Mouse (Mus musculus): ENCODE measurements around the gene 4930562C15Rik.

4930562C15Rik gene

DNA sequence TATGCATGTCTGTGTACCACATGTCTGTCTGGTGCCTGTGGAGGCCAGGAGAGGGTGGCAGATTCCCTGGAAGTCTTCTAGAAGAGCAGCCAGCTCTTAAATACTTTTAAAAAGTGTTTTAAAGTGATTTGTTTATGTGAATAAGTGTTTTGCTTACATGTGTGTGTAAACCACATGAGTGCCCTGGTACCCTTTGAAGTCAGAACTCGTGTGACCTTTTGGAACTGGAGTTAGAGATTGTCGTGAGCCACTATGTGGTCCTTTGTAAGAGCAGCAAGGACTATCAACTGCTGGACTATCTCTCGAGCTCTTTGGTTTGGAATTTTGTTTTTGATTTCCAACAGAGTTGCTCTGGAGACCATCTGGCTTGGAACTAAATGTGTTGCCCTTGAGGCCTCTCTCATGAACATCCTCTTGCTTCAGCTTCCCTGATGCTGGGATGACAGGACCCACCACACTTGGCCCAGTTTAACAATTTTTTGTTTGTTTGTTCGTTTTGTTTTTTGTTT, 55.0 kb downstream of the 4930562C15Rik start:
- DNase-seq (ENCODE audit: low spot score), result no peak

DNA sequence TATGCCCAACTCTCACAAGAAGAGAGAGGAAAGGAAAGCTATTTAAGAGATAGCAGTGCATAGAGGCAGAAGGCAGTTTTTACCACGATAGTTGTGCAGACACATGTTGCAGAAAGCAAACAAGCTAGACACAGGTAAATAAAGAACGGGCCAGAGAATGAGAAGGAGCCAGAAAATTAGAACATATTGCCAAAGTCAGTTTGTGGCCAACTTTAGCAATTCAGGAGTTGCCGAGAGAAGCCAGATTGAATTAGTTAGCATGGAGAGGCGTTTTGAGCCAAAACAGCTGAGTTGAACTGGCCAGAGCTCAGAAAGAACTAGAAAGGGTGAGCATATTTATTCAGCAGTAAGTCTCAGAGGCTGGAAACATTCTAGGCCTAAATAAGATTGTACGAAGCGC, 57.0 kb downstream of the 4930562C15Rik start:
- no peak for DNase-seq (ENCODE audit: low spot score)

DNA sequence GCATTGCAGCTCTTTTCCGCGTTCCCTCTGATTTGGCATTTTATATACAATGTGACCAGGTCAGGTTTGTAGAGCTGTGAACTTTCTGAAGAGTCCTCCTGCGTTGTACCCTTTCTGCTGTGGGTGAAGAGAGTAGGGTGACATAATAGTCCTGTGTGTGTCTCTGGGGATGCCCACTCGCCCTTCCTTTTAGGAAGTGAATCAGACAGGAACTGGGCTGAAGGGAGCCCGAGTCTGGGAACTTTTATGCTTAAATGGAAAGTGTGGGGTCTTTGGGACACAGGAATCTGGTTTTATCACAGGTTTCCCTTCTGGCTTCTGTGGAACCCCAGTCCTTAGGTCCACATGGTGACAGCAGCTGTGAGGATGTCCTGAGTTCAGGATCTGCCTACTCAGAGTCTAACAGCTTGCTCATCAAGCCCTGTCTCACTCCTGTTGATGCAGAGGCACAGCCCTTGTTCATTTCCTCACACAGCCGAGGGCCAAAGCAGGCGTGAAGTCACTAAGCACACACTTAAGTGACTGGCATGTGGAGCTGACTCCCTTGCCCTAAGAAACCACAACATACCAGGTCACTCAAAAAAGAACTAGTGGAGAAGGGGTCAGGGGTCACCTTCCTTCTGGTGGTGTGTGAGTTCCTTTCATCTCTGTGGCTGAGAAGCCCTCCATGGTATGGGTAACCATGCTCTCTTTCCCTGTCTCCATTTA, 59.1 kb downstream of the 4930562C15Rik start:
- peak; percentile 70 for DNase-seq (ENCODE audit: low spot score)

DNA sequence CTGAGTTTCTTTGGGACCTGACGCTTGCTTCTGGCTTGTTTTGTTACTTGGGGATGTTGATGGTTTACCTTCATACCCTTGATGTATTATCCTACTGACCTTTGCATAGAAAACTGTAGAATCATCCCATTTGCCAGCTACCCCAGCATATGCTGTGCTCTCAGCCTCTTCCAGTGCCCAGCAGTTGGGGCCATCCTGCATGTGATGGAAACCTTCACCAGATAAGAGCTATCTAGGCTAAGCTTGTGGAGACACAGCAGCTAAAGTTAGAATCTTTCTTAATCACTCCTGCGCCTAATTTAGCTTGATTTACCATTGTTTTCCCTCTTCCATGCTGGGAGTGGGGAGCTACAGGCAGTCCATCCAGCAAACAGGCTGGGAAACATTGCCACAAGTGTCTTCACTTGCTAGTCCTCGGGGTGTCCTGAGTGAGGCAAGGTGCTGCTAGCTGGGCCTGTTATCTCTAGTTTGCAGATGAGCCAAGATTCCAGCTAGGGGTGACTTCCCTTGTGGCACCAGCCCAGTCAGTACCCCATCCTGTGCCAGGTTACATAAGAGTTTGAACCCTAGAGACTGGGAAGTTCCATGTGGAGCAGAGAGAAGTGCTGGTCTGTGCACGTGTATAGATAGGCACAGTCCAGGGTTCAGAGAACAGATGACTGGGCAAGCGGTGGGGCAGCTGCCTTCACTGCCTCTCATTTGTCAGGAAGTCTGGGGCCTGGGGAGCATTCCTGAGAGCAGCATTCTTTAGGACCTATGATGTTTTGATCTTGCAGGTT, 61.2 kb downstream of the 4930562C15Rik start:
- DNase-seq (ENCODE audit: low spot score), result no peak

DNA sequence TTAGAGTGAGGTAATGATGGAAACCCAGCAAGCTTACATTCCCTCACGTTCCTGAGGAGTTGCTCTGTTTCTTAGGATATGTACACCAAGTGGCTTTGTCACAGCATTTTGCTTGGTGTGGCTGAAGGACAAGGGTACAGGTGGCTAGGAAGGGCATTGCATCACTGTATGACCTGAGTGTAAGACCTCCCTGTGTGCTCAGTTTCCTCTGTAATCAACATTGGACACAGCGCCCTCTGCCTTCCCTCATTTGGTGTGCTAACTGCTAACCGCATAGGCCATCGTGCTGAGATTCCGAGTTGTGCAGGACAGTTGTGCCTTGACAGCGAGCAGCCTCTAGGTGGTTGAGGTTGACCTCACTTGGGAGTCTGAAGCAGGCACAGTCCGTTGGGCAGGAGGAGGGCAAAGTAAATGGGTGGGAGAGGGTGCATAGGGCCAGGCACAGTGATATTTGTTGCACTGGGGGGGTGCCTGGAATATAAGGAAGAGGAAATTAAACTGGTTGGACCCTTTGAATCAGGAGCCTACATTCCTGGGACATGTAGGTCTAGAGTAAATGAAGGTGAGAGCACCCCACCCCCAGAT, 62.0 kb downstream of the 4930562C15Rik start:
- no peak for DNase-seq (ENCODE audit: low spot score)

DNA sequence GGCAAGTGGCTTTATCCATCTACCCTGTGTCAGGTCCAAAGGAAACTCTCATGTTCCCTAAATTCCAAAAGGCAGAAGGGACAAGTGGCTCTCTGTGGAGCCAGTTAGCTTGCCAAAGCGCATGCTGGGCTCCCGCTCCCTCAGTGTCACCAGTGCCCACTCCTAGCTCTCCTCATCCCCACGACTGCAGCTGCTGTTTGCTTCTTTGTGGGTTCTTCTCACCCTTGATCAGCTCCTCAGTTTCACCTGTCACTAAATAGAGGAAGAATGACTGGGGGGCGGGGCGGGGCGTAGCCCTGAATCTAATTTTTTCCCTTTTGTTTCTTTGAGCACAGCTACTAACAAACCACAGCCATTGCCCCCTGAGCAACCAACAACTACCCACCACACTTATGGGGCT, 63.7 kb downstream of the 4930562C15Rik start:
- no peak for DNase-seq (ENCODE audit: low spot score)

DNA sequence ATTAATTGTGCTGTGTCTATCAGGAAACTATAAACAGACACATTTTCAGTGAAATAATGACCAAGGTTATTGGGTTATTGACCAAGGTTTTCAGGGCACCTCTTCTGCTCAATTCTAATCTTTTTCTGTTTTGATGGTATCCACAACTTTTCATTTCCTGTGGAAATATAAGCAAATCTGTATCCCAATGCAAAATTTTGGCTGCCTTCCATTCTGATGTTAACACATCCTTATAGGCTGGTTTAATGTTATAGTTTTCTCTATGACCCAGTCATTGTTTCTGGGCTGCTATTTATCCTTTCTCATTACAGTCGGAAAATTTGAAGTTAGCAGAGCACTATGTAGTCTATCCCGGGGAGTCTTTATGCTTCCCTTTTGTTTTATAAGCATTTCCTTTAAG, 64.5 kb downstream of the 4930562C15Rik start:
- no peak for DNase-seq (ENCODE audit: low spot score)

DNA sequence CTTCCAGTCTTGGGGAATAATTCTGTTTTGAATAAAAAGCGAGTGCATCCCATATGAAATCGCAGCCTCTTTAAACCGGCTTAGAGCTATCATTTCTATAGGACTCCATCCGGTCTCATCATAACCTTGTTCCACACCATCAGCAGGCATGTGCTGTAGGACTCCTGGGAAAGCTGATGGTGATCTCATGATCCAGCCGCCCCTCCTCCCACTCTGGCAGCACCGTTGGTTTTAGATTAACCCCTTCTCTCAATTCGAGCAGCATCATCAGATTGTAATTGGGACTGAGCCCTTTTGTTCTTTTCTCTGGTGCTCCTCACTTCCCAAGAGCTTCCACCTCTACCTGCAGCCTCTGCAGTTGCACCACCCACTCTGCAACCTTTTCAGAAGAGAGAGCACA, 66.0 kb downstream of the 4930562C15Rik start:
- no peak for DNase-seq (ENCODE audit: low spot score)

DNA sequence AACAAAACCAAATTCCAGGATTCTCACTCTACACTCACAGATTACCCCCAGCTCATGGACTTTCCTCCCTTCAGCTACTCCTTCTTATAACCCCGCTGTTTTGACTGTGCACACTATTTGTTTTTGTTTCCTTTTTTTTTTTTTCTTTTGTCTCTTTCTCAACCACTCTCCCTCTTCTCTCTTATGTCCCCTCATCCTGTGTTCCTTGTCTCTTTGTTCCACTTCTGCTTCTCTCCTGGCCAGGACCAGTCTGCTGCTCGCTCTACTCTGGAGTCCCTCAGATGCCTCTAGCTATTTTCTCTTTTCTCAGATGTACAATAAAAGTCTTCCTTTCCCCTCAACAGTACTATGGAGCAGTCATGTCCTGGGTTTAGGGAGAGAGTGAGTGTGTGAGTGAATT, 67.2 kb downstream of the 4930562C15Rik start:
- DNase-seq (ENCODE audit: low spot score), result no peak

DNA sequence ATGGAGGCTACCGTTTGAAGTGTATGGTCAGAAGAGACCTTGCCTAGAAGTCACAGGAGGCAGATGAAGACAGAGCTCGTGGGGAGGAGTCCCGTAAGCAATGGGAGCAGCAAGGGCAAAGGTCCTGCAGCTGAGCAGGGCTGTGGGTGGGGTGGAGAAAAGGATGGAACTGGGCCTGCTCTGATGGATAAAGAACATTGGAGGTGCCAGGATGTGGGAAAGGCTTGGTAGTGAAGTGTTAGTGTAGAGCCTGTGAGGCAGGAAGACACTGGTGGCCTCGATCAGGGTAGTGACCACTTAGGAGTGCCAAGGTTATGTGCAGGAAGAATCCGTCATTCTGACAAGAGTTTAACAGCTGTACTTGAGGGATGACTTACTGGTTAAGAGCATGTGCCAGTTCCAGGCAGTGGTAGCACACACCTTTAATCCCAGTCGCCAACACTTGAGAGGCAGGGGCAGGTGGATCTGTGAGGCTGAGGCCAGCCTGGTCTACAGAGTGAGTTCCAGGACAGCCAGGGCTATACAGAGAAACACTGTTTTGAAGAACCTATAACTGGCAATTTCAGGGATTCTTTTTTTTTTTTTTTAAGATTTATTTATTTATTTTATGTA, 68.4 kb downstream of the 4930562C15Rik start:
- no peak for DNase-seq (ENCODE audit: low spot score)

DNA sequence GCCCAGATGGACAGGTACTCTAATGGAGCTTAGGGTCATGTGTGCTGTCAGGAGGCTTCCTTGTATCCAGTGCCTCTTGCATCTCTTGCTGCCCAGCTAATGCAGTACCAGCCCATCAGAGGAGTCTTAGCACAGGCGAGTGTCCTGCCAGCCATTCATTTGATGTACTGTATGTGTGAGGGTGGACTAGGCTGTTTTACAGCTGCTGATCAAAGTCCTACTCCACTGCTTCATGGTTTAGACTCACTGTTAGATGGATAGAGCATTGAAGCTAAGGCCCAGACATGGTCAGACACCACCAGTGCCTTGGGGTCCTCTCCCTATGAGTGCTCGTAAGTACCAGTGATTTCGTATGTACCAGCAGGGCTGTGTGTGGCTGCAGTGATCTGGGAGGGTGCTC, 69.7 kb downstream of the 4930562C15Rik start:
- no peak for DNase-seq (ENCODE audit: low spot score)

DNA sequence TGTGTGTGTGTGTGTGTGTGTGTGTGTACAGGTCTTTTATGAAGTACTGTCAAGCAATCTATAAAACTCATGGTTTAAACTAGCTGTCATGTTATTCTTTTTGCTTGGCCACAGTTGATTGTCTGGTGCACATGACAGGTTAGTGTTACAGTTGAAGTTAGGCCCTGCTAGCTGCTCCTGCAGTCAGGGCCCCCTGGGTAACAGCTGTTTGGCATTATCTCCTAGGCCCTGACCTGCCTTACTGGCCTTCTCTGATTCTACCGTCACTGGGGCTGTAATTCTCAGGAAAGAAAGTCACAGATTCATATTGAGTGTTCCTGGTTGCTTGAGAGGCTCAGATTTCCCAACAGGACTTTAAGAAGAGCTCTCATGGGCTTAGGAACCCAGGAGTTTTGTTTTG, 70.4 kb downstream of the 4930562C15Rik start:
- DNase-seq (ENCODE audit: low spot score), result no peak

DNA sequence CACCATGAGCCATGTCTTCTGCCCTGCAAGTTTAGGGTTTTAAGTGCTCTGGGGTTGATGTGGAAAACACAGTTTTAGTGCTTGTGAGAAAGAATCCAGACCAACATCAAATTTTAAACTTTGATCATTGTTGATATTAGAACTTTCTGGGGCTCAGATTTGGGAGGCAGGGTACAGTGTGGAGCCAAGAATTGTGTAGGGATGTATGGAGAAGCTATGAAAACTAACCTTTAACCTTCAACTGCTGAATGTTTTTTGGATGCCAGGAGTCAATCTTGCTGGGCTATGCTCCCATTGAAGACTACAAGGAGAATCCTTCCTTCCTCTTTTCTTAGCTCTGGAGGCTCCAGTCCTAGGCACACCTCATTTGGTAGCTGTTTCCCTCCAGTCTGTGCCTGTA, 71.3 kb downstream of the 4930562C15Rik start:
- no peak for DNase-seq (ENCODE audit: low spot score)

DNA sequence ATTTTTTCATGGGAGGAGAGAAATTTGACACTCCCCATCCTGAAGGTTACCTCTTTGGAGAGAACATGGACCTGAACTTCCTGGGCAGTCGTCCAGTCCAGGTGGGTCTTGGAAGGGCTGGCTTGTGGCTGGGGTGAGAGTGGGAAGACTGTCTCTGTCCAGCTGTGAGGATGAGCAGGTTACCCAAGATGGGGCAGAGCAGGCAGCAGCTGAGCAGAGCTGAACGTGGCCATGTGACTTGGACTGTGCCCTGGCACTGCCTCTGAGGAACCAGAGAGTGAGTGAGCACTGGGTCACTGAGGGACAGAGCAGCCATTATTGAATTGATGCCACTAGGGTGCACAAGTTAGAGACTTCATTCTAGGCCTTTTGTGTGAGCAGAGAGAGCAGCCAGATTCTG, 72.2 kb downstream of the 4930562C15Rik start:
- no peak for DNase-seq (ENCODE audit: low spot score)

DNA sequence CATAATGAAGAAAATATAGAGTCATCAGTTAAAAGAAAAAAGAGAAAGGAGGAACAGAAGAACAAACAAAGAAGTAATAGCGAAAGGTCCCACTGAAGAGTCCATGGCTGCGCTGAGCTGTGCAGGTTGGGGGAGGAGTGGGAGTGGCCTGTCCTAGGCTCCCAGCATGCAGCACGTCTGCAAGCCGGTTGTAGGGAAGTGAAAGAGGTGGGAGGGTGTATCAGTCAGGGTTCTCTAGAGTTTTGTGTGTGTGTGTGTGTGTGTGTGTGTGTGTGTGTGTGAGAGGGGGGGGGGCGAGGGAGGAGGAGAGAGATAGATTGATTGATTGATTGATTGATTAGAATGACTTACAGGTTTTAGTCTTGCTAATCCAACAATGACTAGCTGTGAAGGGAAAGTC, 72.8 kb downstream of the 4930562C15Rik start:
- DNase-seq (ENCODE audit: low spot score), result no peak

DNA sequence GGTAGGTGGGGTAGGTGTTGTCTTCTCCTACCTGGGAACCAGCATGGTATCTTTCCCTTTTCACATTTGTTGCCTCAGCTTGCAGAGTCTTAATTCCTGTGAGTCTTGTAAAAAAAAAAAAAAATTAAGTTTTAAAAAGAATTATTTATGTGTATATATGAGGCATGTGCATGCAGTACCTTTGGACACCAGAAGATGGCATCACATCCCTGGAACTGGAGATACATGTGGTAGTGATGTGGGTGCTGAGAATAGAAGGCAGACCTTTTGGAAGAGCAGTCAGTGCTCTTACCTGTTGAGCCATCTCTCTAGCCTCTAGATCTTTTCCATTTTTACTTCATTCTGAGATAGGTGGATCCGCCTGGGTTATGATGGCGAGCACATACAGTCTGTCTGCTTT, 74.5 kb downstream of the 4930562C15Rik start:
- DNase-seq (ENCODE audit: low spot score), result no peak

DNA sequence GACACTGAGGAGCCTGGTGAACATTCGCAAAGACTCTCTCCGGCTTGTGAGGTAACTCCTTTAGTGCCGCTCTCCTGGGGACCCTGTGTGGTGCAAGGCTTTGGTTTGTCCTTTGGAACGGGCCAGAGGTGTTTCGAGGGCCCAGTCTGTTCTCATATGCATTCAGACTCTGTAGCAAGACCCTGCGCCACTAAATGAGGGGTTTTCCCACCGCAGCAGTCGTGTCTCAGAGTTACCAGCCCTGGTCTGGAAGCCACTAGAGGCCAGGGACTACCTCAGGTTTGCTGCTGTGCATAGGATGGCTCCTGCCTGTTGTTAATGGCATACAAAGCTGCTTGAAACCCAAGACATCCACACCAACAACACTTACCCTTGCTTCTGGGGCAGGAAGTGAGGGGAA, 75.5 kb downstream of the 4930562C15Rik start:
- no peak for DNase-seq (ENCODE audit: low spot score)

DNA sequence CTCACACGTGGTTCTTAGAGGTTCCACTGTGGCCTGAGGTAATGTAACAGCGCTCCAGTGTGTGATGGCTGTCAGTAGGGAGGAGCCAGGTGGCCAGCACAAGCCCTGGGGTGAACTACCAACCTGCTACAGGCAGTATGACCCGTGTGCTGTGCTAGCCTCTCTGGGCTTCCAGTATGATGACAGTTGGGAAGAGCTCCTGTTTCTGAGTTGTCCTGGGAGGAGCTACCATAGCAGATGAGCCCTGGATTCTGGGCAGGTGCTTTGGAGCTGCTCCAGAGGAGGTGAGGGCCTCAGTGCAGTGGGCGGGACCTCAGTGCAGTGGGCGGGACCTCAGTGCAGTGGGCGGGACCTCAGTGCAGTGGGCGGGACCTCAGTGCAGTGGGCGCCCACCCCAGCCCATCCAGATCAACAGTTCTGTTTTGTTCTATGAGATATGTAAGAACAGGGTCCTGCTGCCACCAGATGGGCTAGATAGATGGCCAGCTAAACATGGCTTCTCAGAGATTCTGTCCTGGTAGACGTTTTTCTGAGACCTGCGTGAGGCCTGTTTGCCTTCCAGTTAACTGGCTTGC, 76.9 kb downstream of the 4930562C15Rik start:
- no peak for DNase-seq (ENCODE audit: low spot score)

DNA sequence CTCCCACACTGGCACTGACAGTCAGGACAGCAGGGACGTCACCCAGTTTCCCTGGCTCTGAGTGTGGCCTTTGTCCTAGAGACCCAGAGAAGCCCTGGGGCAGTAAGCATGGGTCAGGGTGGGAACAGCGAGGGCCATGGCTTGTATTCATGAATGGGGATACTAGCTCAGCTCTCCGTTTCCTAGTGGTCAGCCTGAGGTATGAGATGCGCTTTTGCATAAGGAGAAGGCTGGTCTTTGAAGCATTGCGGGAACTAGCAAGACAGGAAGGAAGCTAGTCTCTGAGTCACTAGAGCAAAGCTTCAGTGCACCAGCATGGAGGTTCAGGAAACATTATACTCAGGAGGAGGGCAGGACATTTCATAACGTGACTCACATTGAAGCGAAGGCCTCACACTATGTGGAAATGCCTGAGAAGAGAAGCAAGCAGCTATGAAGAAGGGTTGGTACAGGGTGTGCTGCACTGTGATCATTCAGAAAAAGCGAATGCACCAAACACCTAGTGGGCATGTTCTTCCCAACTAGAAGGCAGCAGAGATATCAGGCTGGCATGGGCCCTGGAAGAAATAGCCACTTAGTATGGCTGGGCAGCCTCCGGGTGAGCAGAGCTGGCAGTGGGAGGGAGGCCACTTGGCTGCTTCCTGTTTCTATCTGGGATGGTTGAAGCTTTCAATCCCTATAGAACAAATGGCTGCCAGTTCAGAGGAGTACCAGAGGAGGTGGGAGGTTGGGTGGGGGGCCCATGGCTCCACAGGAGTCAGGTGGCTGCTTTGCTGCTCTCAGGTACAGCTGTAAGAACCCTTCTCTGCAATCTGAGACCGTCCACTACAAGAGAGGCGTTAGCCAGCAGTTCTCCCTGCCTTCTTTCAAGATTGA, 77.9 kb downstream of the 4930562C15Rik start:
- DNase-seq (ENCODE audit: low spot score), result no peak

DNA sequence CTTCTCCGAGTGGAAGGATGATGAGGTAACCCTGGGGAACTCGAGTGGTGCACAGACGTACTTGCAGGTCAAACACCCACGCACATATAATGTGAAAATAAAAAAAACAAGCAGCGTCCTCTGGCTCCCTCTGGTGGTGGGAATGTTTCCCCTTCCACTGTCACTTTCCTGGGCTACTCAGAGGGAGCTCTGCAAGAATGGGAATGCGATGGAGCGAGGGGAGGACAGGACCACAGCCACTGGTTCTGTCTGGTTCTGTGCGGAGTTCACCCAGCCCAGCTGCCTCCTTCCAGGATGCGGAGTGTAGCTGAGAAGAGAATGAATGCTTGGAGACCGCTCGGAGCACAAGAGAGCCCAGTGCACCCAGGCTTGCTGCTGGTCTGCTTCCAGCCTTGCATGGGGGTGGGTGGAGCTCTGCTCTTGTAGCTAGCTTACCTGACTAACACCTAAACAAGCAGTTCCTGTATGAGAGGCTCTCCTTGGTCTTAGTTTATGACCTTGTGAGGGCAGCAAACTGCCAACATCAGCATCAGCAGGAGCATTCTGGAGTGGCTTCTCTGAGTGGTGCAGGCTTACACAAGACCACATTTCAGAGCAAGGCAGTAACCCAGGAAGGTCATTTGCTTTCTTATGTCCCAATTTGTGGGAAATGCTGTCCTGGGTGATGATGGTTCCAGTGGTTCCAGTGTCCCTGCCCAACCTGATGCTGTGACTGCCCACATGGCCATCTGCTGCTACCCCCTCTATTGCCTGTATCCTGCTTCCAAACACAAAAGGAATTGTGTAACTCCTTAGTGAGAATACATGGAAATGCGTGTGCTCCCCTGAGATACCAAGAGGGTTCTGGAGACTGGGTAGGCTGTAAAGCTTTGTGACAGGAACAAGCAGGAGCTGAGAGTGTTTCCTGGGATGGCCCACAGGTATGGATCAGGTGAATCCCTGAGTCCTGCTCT, 78.8 kb downstream of the 4930562C15Rik start:
- DNase-seq (ENCODE audit: low spot score), result peak; percentile 91

Data from lung, postnatal 25 days (tissue).